Mouse (Mus musculus) embryo, embryonic 9.5 days (tissue): ENCODE measurements around the gene Gm20773.
"Not testable (repeated sequence)": the region's sequence is repeated elsewhere in the genome, so short reads cannot be mapped to it uniquely, and the experiment has no call there.

Source experiments
- DNase-seq: peaks from one replicate; pipeline ENCODE4 v3.0.0-alpha.2; 2017; ENCODE audit errors: extremely low spot score

Gene Gm20773

GRCm38 (mm10) chrY:13493726-13494125, at the start of gene Gm20773:
TSS of gene Gm20773 (plus strand) at chrY:13494026.
- not testable (repeated sequence) for DNase-seq

GRCm38 (mm10) chrY:13465479-13465878, 28.3 kb upstream of the Gm20773 start, which contains the start of gene Gm21866:
TSS of gene Gm21866 (minus strand) at chrY:13465579.
- not testable (repeated sequence) for DNase-seq
